Mouse (Mus musculus) neural tube, embryonic 14.5 days (tissue): Measurements from ENCODE around the gene Olfr616. TPM values are rescaled to one million over a fixed set of nuclear protein-coding genes. Genes with fewer than 3 reads are reported as not detected.
"Not testable (repeated sequence)": the region's sequence is repeated elsewhere in the genome, so short reads cannot be mapped to it uniquely, and the experiment has no call there.

ENCODE experiments used
- ATAC-seq: fragments of 200-750 bp; cut with Nextera tagmentation; 2 replicates; pipeline ENCODE4 v1.8.0; 2017; ENCODE audit warnings: low read depth, mild to moderate bottlenecking, moderate TSS enrichment, moderate library complexity
- H3K27ac ChIP-seq: fragments of 300-500 bp; sonication (generic); 2 replicates; pipeline ENCODE4 v1.5.1; 2014; ENCODE audit warnings: low read depth, mild to moderate bottlenecking, control low read depth, low read length, moderate library complexity, mixed read lengths
- H3K27me3 ChIP-seq: fragments of 300-500 bp; sonication (generic); 2 replicates; pipeline ENCODE4 v1.6.1; 2014; ENCODE audit warnings: low read length; ENCODE audit not compliant: control insufficient read depth, insufficient read depth
- H3K36me3 ChIP-seq: fragments of 300-500 bp; sonication (generic); 2 replicates; pipeline ENCODE4 v1.6.1; 2014; ENCODE audit warnings: low read length, mixed read lengths; ENCODE audit not compliant: control insufficient read depth, insufficient read depth
- H3K4me1 ChIP-seq: fragments of 300-500 bp; sonication (generic); 2 replicates; pipeline ENCODE4 v1.6.1; 2014; ENCODE audit warnings: low read length; ENCODE audit not compliant: control insufficient read depth, insufficient read depth
- H3K4me2 ChIP-seq: fragments of 300-500 bp; sonication (generic); 2 replicates; pipeline ENCODE4 v1.6.1; 2014; ENCODE audit warnings: mild to moderate bottlenecking, low read depth, low read length, control low read depth
- H3K4me3 ChIP-seq: fragments of 300-500 bp; sonication (generic); 2 replicates; pipeline ENCODE4 v1.5.1; 2014; ENCODE audit warnings: low read depth, low read length, control low read depth, mixed read lengths
- H3K9ac ChIP-seq: fragments of 300-500 bp; sonication (generic); replicated peaks from 2 replicates; pipeline ENCODE4 v1.6.1; 2014; ENCODE audit warnings: low read depth, mild to moderate bottlenecking, control low read depth, low read length, mixed read lengths
- H3K9me3 ChIP-seq: fragments of 300-500 bp; sonication (generic); 2 replicates; pipeline ENCODE4 v1.6.1; 2016; ENCODE audit warnings: low read length; ENCODE audit not compliant: control insufficient read depth
- WGBS: fragments of 180-500 bp; shearing (Covaris S2); extraction: QIAGEN DNeasy Blood & Tissue Kit; methylation state at CpG from one replicate; pipeline ENCODE4 v1.1.7; 2014; 5-methylcytosine and 5-hydroxymethylcytosine counted together
- polyA plus RNA-seq: library from polyadenylated mRNA; unstranded; fragments of >200 nt; fragmentation: Nextera tagmentation; extraction: Ambion mirVana; gene quantifications from 2 replicates; pipeline ENCODE4 v1.2.1, GENCODE M21; 2014

Gene Olfr616
- polyA plus RNA-seq, result not detected in 2 replicates

DNA sequence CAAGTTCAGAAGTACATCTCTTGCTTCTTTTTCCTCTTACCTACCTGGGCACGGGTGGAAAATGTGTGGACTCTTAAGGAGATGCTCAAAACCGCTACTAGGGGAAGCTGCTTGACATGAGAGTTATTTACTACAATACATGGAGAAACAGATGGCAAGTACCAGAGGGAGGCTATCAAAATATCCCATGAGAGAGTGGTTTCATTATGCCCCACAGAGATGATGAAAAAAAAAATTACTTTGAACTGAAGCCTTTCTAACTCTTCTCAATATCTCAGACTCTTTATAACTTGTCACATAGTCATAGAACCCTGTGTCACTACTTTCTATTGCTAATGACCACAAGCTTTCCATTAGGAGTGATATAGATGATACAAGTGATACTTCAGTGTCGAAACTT, at the start of gene Olfr616:
Gene Olfr616, minus strand, starts transcription at position 101 of the 400 bp plus-strand sequence.
- Histone ChIP-seq H3K4me3 (no peak within 1 kb of the TSS), H3K4me2 (no peak within 1 kb of the TSS), H3K4me1 (no peaks in the 10 kb centered on the region), H3K9me3 (no peaks in the 10 kb centered on the region), H3K27ac (no peak within 1 kb of the TSS), H3K27me3 (no peaks in the 10 kb centered on the region), H3K9ac (no peak within 1 kb of the TSS), H3K36me3 (no peaks in the 10 kb centered on the region)
- ATAC-seq, result no peak
- WGBS, result 76% methylated on average over 3 of the region's 3 CpGs

DNA sequence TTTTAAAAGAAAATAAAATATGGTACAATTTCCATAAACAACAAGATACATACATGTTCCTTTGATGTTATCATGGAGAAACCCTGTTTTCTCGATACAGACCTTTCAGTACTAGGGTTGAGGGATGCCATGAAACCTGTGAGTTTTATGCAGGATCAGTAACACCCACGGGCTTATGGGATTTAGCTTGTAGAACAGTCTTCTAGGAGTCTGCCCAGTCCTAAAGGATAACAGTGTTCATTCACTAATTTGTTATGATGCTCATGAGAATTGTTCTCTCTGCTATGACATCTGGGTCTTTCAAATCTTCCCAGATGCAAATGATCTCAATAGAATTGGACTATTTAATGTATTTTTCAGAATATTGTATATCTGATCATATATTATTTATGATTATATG, 43.5 kb upstream of the Olfr616 start, which contains the start of gene Olfr620:
Gene Olfr620, minus strand, starts transcription at position 101 of the 400 bp plus-strand sequence.
- 73% methylated on average over 2 of the region's 2 CpGs for WGBS
- Histone ChIP-seq H3K27ac (no peak within 1 kb of the TSS), H3K4me3 (no peak within 1 kb of the TSS), H3K9ac (no peak within 1 kb of the TSS), H3K9me3 (no peaks in the 10 kb centered on the region), H3K36me3 (no peaks in the 10 kb centered on the region), H3K4me1 (no peaks in the 10 kb centered on the region), H3K27me3 (no peaks in the 10 kb centered on the region), H3K4me2 (no peak within 1 kb of the TSS)
- ATAC-seq, result no peak

DNA sequence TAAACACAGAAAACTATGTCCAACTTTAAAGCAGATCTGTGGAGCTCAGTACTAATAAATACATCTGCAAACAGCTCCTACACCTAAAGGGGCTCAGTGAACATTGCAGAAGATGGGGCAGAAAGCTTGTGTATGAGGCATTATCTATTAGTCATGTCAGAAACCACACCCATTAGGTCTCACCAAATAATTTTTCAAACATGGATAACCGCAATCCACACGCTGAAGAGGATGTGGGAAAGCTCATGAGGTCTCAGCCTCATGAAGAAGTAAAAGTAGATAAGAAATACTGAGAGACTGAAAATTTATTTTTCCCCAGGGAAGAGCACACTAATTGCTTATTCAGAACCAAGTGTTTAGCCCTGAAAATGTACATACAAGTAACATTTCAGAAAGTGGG, 38.5 kb upstream of the Olfr616 start:
- no peak overlapping the region for H3K27ac ChIP-seq
- H3K9ac ChIP-seq, result no peak overlapping the region
- H3K4me3 ChIP-seq, result no peak overlapping the region
- no peaks in the 10 kb centered on the region for H3K9me3 ChIP-seq
- H3K27me3 ChIP-seq, result no peaks in the 10 kb centered on the region
- no peak overlapping the region for H3K4me2 ChIP-seq
- ATAC-seq, result no peak
- H3K36me3 ChIP-seq, result no peaks in the 10 kb centered on the region
- no peaks in the 10 kb centered on the region for H3K4me1 ChIP-seq
- 91% methylated on average over 2 of the region's 2 CpGs for WGBS

DNA sequence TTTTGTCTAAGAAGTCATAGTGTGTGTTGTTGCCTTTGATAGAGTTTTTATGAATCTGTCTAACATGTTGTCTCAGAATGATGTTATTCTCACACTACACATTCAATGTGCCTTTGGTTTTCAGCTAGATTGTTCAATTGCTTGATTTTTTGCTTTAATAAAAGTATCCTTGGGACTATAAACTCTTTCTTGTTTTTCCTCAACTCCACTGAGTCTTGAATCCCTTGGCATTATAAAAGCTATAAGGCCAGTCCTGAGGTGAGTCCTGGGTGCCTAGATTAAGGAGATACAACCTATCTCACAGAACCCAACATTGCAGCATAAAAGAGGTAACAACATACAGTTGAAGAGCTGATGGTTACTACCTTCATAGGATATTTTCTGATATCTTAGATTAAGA, 31.3 kb upstream of the Olfr616 start, which contains the start of gene Olfr619:
Gene Olfr619, plus strand, starts transcription at position 301 of the 400 bp plus-strand sequence.
- Histone ChIP-seq H3K36me3 (no peaks in the 10 kb centered on the region), H3K9me3 (no peaks in the 10 kb centered on the region), H3K4me2 (no peak within 1 kb of the TSS), H3K27me3 (no peaks in the 10 kb centered on the region), H3K4me3 (no peak within 1 kb of the TSS), H3K27ac (no peak within 1 kb of the TSS), H3K9ac (no peak within 1 kb of the TSS), H3K4me1 (no peaks in the 10 kb centered on the region)
- no peak for ATAC-seq

DNA sequence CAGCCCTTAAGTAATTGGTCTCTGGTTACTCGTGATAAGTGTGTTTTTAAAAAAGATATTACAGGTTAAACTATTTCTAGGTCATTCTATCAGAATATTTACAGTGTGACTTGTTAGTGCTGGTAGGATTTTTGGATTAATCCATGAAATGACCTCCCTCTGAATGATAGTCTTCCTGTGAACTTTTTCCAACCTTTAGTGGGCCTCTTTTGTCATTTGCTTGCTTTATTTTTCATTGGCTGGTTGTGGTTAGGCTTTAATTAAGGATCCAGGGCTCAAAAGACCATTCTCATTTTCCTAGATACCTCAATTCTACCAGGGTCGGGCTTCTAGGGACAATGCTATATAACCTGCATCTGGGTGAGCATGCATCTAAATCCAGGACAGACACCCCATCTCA, 20.9 kb upstream of the Olfr616 start, which contains the start of gene Olfr618:
Gene Olfr618, plus strand, starts transcription at position 301 of the 400 bp plus-strand sequence.
- Histone ChIP-seq H3K36me3 (no peaks in the 10 kb centered on the region), H3K9me3 (no peaks in the 10 kb centered on the region), H3K27ac (no peak within 1 kb of the TSS), H3K9ac (no peak within 1 kb of the TSS), H3K4me3 (no peak within 1 kb of the TSS), H3K4me1 (no peaks in the 10 kb centered on the region), H3K4me2 (no peak within 1 kb of the TSS), H3K27me3 (no peaks in the 10 kb centered on the region)
- ATAC-seq, result no peak
- WGBS, result 61% methylated on average over 2 of the region's 2 CpGs

DNA sequence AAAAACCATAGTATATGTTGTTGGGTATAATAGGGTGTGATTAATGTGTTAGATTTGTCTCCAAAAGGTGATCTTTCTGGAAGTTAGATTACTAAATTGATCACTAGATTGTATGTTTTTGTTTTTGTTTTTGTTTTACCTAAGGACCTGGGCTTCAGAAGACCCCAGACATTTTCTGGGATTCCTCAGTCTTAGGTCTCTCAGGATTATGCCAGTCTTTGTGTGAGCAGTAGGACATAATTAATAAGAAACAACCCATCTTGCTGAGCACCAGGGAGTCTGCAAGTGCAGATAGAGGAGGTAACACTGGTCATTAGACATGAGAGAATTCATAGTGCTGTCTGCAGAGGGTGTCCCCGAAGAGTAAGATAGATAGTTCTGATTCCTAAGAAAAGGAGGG, 3.8 kb upstream of the Olfr616 start, which contains the start of gene Olfr617:
Gene Olfr617, plus strand, starts transcription at position 301 of the 400 bp plus-strand sequence.
- no peak for ATAC-seq
- WGBS, result 88% methylated on average over 1 of the region's 1 CpGs

DNA sequence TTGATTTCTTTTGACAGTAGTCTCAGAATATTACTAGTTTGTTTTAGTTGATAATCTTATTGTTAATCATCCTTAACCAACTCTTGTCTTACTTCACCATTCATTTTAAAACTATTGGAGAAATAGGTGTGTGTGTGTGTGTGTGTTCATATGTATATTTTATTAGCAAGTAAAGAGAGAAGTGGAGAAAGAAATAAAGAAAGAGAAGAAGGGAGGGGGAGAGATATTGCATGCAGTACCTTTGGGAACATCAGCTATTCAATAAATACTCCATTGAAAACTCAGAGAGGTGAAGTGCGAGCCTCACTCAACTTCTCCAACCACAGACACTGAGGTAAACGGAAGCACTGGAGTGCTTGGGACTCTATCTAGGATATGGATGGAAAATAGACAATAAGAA, 13.2 kb downstream of the Olfr616 start, which contains the start of gene Olfr615:
Gene Olfr615, plus strand, starts transcription at position 301 of the 400 bp plus-strand sequence.
- H3K27ac ChIP-seq, result no peak within 1 kb of the TSS
- 88% methylated on average over 2 of the region's 2 CpGs for WGBS
- no peak within 1 kb of the TSS for H3K9ac ChIP-seq
- no peaks in the 10 kb centered on the region for H3K27me3 ChIP-seq
- H3K4me1 ChIP-seq, result no peaks in the 10 kb centered on the region
- no peaks in the 10 kb centered on the region for H3K36me3 ChIP-seq
- no peak within 1 kb of the TSS for H3K4me2 ChIP-seq
- no peaks in the 10 kb centered on the region for H3K9me3 ChIP-seq
- H3K4me3 ChIP-seq, result no peak within 1 kb of the TSS
- no peak for ATAC-seq

More for the DNA sequence above, 3.8 kb upstream of the Olfr616 start, which contains the start of gene Olfr617:
- no peaks in the 10 kb centered on the region for H3K36me3 ChIP-seq
- no peaks in the 10 kb centered on the region for H3K4me1 ChIP-seq
- H3K9me3 ChIP-seq, result no peaks in the 10 kb centered on the region
- no peak within 1 kb of the TSS for H3K27ac ChIP-seq
- H3K27me3 ChIP-seq, result no peaks in the 10 kb centered on the region
- no peak within 1 kb of the TSS for H3K9ac ChIP-seq
- no peak within 1 kb of the TSS for H3K4me2 ChIP-seq
- no peak within 1 kb of the TSS for H3K4me3 ChIP-seq

DNA sequence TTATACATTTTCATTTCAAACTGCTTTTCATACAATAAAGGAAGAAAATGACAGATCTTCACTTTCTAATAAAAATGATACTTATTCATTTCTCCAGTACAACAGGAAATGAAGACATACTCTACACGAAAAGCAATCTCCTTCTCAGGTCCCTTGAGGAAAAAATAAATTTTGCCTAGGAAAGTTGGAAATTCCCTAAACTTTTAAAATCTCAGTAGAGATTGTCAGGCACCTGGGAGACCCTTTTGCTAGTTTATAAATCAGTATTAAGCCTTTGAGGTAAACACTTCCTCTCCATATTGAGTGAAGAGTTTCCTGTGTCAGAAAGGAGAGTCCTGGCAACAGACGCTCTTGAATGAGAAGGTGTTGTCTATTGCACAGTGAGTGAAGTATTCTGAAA, 21.2 kb downstream of the Olfr616 start, which contains the start of gene Olfr613:
Gene Olfr613, plus strand, starts transcription at position 301 of the 400 bp plus-strand sequence.
- Histone ChIP-seq H3K4me2 (no peak within 1 kb of the TSS), H3K9ac (no peak within 1 kb of the TSS), H3K4me3 (no peak within 1 kb of the TSS), H3K27me3 (no peaks in the 10 kb centered on the region), H3K36me3 (no peaks in the 10 kb centered on the region), H3K4me1 (no peaks in the 10 kb centered on the region), H3K9me3 (no peaks in the 10 kb centered on the region), H3K27ac (no peak within 1 kb of the TSS)
- ATAC-seq, result no peak
- WGBS, result 91% methylated on average over 2 of the region's 2 CpGs

DNA sequence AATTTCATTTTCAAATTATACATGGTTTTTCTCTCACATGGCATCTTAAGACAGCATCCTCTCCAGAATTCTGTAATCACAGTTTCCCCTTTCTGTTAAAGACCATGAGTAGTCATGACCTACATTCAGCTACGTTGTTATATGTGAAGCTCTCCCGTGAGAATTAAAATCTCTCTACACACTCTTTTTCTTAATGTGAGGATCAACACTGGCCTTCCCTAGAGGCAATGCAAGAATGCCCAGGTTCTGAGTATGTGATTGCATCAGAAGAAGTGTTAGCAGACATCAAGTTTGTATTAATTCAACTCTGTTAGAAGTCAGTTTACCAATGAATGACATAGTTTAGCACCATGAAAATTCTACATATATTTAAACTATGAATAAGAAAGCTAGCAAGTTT, 26.3 kb downstream of the Olfr616 start, which contains the start of gene Olfr612:
Gene Olfr612, minus strand, starts transcription at position 101 of the 400 bp plus-strand sequence.
- WGBS, result 85% methylated on average over 2 of the region's 2 CpGs

More for the DNA sequence above, 26.3 kb downstream of the Olfr616 start, which contains the start of gene Olfr612:
- H3K4me3 ChIP-seq, H3K36me3 ChIP-seq, H3K9ac ChIP-seq, H3K4me2 ChIP-seq, H3K4me1 ChIP-seq, H3K9me3 ChIP-seq, H3K27me3 ChIP-seq, ATAC-seq, H3K27ac ChIP-seq: not testable (repeated sequence)
